Mouse (Mus musculus) spleen, adult 2 months (tissue): ENCODE results near the gene Ccn2.

Experiments used
- CTCF ChIP-seq: fragments of 200-500 bp; IDR thresholded peaks from 2 replicates; pipeline ENCODE4 v1.5.1; 2011; ENCODE audit warnings: mild to moderate bottlenecking, inconsistent platforms; ENCODE audit not compliant: insufficient read depth, insufficient read length, insufficient replicate concordance; ENCODE audit errors: extremely low read depth
- POLR2A ChIP-seq: fragments of 200-500 bp; IDR thresholded peaks from 2 replicates; pipeline ENCODE4 v1.6.1; 2011; ENCODE audit warnings: low read depth, low read length, inconsistent platforms

- TF ChIP-seq CTCF (no peak), POLR2A (no peak)
These were observed 41.2 kb upstream of the Ccn2 start for GRCm38 (mm10) chr10:24554091-24554490.
